Mouse (Mus musculus) heart, adult 2 months (tissue): ENCODE data around the gene Cdca3.

Source experiments
- CTCF ChIP-seq: fragments of 200-600 bp; IDR thresholded peaks from 2 replicates; pipeline ENCODE4 v1.8.1; 2022; ENCODE audit warnings: antibody characterized with exemption, mild to moderate bottlenecking, moderate library complexity
- EP300 ChIP-seq: fragments of 200-500 bp; IDR thresholded peaks from 2 replicates; pipeline ENCODE4 v1.6.1; 2011; ENCODE audit warnings: low read depth, low read length, control low read depth; ENCODE audit not compliant: insufficient read depth
- POLR2A ChIP-seq: fragments of 200-500 bp; IDR thresholded peaks from 2 replicates; pipeline ENCODE4 v1.6.1; 2011; ENCODE audit warnings: mild to moderate bottlenecking, low read depth, low read length, control low read depth; ENCODE audit not compliant: insufficient read depth

GRCm38 (mm10) chr6:124857840-124858530, 28.6 kb downstream of the Cdca3 start:
- TF ChIP-seq CTCF (no peak), POLR2A (no peak), EP300 (no peak)
